Mouse (Mus musculus) megakaryocyte, embryonic 14.5 days (primary cell): ENCODE results near the gene Fam117b. TPM values are rescaled to one million over a fixed set of nuclear protein-coding genes. Genes with fewer than 3 reads are reported as not detected.
A peak's percentile ranks its signal among the peaks of the same experiment; 100 is the strongest.

Source experiments
- H3K27me3 ChIP-seq: replicated peaks from 2 replicates; pipeline ENCODE3; 2012; ENCODE audit warnings: inconsistent platforms
- H3K36me3 ChIP-seq: replicated peaks from 2 replicates; pipeline ENCODE3; 2012; ENCODE audit warnings: low read length, inconsistent platforms, mixed read lengths
- H3K4me1 ChIP-seq: 2 replicates; pipeline ENCODE4 v1.6.1; 2012; ENCODE audit warnings: inconsistent platforms
- H3K4me3 ChIP-seq: replicated peaks from 2 replicates; pipeline ENCODE3; 2012; ENCODE audit warnings: moderate library complexity, mild to moderate bottlenecking, inconsistent platforms
- H3K9me3 ChIP-seq: 2 replicates; pipeline ENCODE4 v1.6.1; 2012; ENCODE audit warnings: inconsistent platforms
- FLI1 ChIP-seq: IDR thresholded peaks from 2 replicates; pipeline ENCODE4 v1.6.1; 2012; ENCODE audit warnings: low read length, inconsistent platforms, mixed read lengths
- GATA1 ChIP-seq: IDR thresholded peaks from 3 replicates; pipeline ENCODE4 v1.6.1; 2012; ENCODE audit warnings: mixed read lengths, low read length, inconsistent platforms, borderline replicate concordance
- polyA plus RNA-seq: library from polyadenylated mRNA; stranded (reverse); fragments of >175 nt; gene quantifications from 2 replicates; pipeline ENCODE4 v1.2.3, GENCODE M21; 2012; ENCODE audit warnings: low replicate concordance; ENCODE audit not compliant: insufficient read depth

The Fam117b gene
- polyA plus RNA-seq, 1 experiment, result 4.5 TPM

- H3K9me3 ChIP-seq, result no peaks in the 10 kb centered on the region
- TF ChIP-seq FLI1, result no peak
- TF ChIP-seq GATA1, result no peak
- H3K36me3 ChIP-seq, result no peaks in the 10 kb centered on the region
- peak overlapping the region; percentile 65 for H3K4me3 ChIP-seq
- no peaks in the 10 kb centered on the region for H3K27me3 ChIP-seq
- H3K4me1 ChIP-seq, result peaks cover 43% of the 10 kb centered on the region
Observed at GRCm38 (mm10) chr1:60016136-60016611, 103.4 kb downstream of the Fam117b start.

GRCm38 (mm10) chr1:60017031-60017469 lies 104.2 kb downstream of the Fam117b start:
- Histone ChIP-seq H3K9me3 (no peaks in the 10 kb centered on the region), H3K4me3 (no peak overlapping the region), H3K4me1 (peaks cover 43% of the 10 kb centered on the region), H3K27me3 (no peaks in the 10 kb centered on the region), H3K36me3 (no peaks in the 10 kb centered on the region)
- TF ChIP-seq GATA1, result no peak
- TF ChIP-seq FLI1, result no peak

Other genes starting within 250 kb of the Fam117b start
- 34.8 and 278 TPM in 2 replicates for gene Sumo1, start 242.2 kb upstream of the Fam117b start, polyA plus RNA-seq
- 30.2 and 51.7 TPM in 2 replicates for gene Nop58, start 228.0 kb upstream of the Fam117b start, polyA plus RNA-seq
- gene Bmpr2, start 149.6 kb upstream of the Fam117b start, polyA plus RNA-seq, result 0.28 TPM in 1 of 2 replicates, not detected in the other
- 0.44 TPM in 1 of 2 replicates, not detected in the other for gene Ica1l, start 130.2 kb downstream of the Fam117b start, polyA plus RNA-seq
- gene Carf, start 185.2 kb downstream of the Fam117b start, polyA plus RNA-seq, result 0.69 TPM in 1 of 2 replicates, not detected in the other
- 0.83 TPM in 1 of 2 replicates, not detected in the other for gene Wdr12, start 185.6 kb downstream of the Fam117b start, polyA plus RNA-seq